Mouse (Mus musculus) right cerebral cortex, adult 18-20 months (tissue): ENCODE results near the gene Srsf1.

ENCODE experiments used
- DNase-seq: peaks from one replicate; pipeline ENCODE4 v3.0.0; 2022; ENCODE audit warnings: mixed read lengths

Srsf1 gene

GRCm38 (mm10) chr11:88075701-88076100 lies 28.5 kb downstream of the Srsf1 start:
- DNase-seq, result no peak

- DNase-seq, result no peak
Measured at GRCm38 (mm10) chr11:88076394-88076793, 29.2 kb downstream of the Srsf1 start.

- DNase-seq, result no peak
Measured at GRCm38 (mm10) chr11:88083699-88084098, 36.5 kb downstream of the Srsf1 start.

GRCm38 (mm10) chr11:88086737-88087627 lies 39.8 kb downstream of the Srsf1 start:
- peak; percentile 94 for DNase-seq

- DNase-seq, result no peak
Measured at GRCm38 (mm10) chr11:88089150-88089549, 42.0 kb downstream of the Srsf1 start.

GRCm38 (mm10) chr11:88090293-88090692 lies 43.1 kb downstream of the Srsf1 start:
- no peak for DNase-seq

GRCm38 (mm10) chr11:88091949-88092348 lies 44.8 kb downstream of the Srsf1 start:
- DNase-seq, result no peak

GRCm38 (mm10) chr11:88097173-88097572 lies 50.0 kb downstream of the Srsf1 start:
- DNase-seq, result no peak

- no peak for DNase-seq
Measured at GRCm38 (mm10) chr11:88098021-88098729, 51.0 kb downstream of the Srsf1 start, which contains the start of gene Cuedc1. Gene Cuedc1 (plus strand): TSS chr11:88098058.

GRCm38 (mm10) chr11:88098787-88099598 lies 51.8 kb downstream of the Srsf1 start:
- DNase-seq, result peak; percentile 74

GRCm38 (mm10) chr11:88099599-88100023 lies 52.4 kb downstream of the Srsf1 start:
- DNase-seq, result peak; percentile 35

- no peak for DNase-seq
Measured at GRCm38 (mm10) chr11:88100170-88100569, 53.0 kb downstream of the Srsf1 start.
